Mouse (Mus musculus) cerebellum, postnatal 4 days (tissue): Measurements from ENCODE around the gene Plekha6.

Experiments
- DNase-seq, 2 experiments: peaks; one replicate each; pipeline ENCODE4 v3.0.0; 2022; ENCODE audit warnings: low spot score in 2 of 2, mixed read lengths in 1 of 2

Gene Plekha6

GRCm38 (mm10) chr1:133274163-133274562 is 110.2 kb downstream of the Plekha6 start:
- DNase-seq = no peak

GRCm38 (mm10) chr1:133276983-133277382 is 113.0 kb downstream of the Plekha6 start:
- DNase-seq = no peak

GRCm38 (mm10) chr1:133278539-133278938 is 114.5 kb downstream of the Plekha6 start:
- DNase-seq = no peak

GRCm38 (mm10) chr1:133278946-133279631 is 115.1 kb downstream of the Plekha6 start:
- no peak for DNase-seq

- DNase-seq = no peak
Measured at GRCm38 (mm10) chr1:133279632-133280093, 115.7 kb downstream of the Plekha6 start.

GRCm38 (mm10) chr1:133280537-133280936 is 116.5 kb downstream of the Plekha6 start:
- DNase-seq = no peak

GRCm38 (mm10) chr1:133285907-133286306 is 121.9 kb downstream of the Plekha6 start:
- DNase-seq = no peak

- DNase-seq = no peak
Measured at GRCm38 (mm10) chr1:133287051-133287450, 123.0 kb downstream of the Plekha6 start.

GRCm38 (mm10) chr1:133287880-133288279 is 123.9 kb downstream of the Plekha6 start:
- no peak for DNase-seq

GRCm38 (mm10) chr1:133291888-133292287 is 127.9 kb downstream of the Plekha6 start:
- no peak for DNase-seq

- DNase-seq = no peak
Measured at GRCm38 (mm10) chr1:133292608-133293007, 128.6 kb downstream of the Plekha6 start.

GRCm38 (mm10) chr1:133296376-133296775 is 132.4 kb downstream of the Plekha6 start:
- peak in 1 of 2 experiments; percentile 67 for DNase-seq

- DNase-seq = no peak
Measured at GRCm38 (mm10) chr1:133298816-133299215, 134.8 kb downstream of the Plekha6 start.

GRCm38 (mm10) chr1:133302540-133302939 is 138.5 kb downstream of the Plekha6 start:
- peak in 1 of 2 experiments; percentile 47 for DNase-seq

GRCm38 (mm10) chr1:133306842-133307241 is 142.8 kb downstream of the Plekha6 start:
- peak; percentile 74 to 89 for DNase-seq

GRCm38 (mm10) chr1:133307318-133307717 is 143.3 kb downstream of the Plekha6 start:
- DNase-seq = peak in 1 of 2 experiments; percentile 46

- DNase-seq = no peak
Measured at GRCm38 (mm10) chr1:133309652-133310267, 145.8 kb downstream of the Plekha6 start, which contains the start of gene Golt1a. TSS of gene Golt1a (plus strand) at chr1:133309800.

- DNase-seq = no peak
Measured at GRCm38 (mm10) chr1:133311240-133311639, 147.2 kb downstream of the Plekha6 start.

GRCm38 (mm10) chr1:133311946-133312345 is 147.9 kb downstream of the Plekha6 start:
- peak in 1 of 2 experiments; percentile 70 for DNase-seq

GRCm38 (mm10) chr1:133314364-133314763 is 150.4 kb downstream of the Plekha6 start:
- peak in 1 of 2 experiments; percentile 64 for DNase-seq

- DNase-seq = no peak
Measured at GRCm38 (mm10) chr1:133315775-133316174, 151.8 kb downstream of the Plekha6 start.

- no peak for DNase-seq
Measured at GRCm38 (mm10) chr1:133316577-133316976, 152.6 kb downstream of the Plekha6 start.

GRCm38 (mm10) chr1:133317149-133317548 is 153.1 kb downstream of the Plekha6 start:
- no peak for DNase-seq
